Mouse (Mus musculus): ENCODE measurements at regions not wholly inside any gene's neighbourhood (a gene's known extent, or its start where the extent isn't known, plus 50 kb on each side); places are given as distances from the start of the nearest gene placed in this dataset.
"Not testable (repeated sequence)": the region's sequence is repeated elsewhere in the genome, so short reads cannot be mapped to it uniquely, and the experiment has no call there.

GRCm38 (mm10) chr3:8245822-8246221 is 1364.1 kb downstream of the Zfp704 start:
- H3K9me3 ChIP-seq (ENCODE audit: control insufficient read depth, low read depth, low read length); H3K27me3 ChIP-seq (ENCODE audit: control insufficient read depth, insufficient read depth, low read length); H3K36me3 ChIP-seq (ENCODE audit: control insufficient read depth, insufficient read depth, low read length); ATAC-seq (ENCODE audit: insufficient number of reproducible peaks, insufficient read depth, low FRiP score, low read depth); H3K27ac ChIP-seq (ENCODE audit: low read length); H3K4me1 ChIP-seq (ENCODE audit: control insufficient read depth, insufficient read depth, low read length); H3K9ac ChIP-seq (replicated peaks; ENCODE audit: low read depth, low read length); H3K4me2 ChIP-seq (replicated peaks; ENCODE audit: low read depth, low read length); H3K4me3 ChIP-seq (ENCODE audit: low read depth, low read length): not testable (repeated sequence)
- WGBS = 22% methylated on average over 1 of the region's 1 CpGs

DNA sequence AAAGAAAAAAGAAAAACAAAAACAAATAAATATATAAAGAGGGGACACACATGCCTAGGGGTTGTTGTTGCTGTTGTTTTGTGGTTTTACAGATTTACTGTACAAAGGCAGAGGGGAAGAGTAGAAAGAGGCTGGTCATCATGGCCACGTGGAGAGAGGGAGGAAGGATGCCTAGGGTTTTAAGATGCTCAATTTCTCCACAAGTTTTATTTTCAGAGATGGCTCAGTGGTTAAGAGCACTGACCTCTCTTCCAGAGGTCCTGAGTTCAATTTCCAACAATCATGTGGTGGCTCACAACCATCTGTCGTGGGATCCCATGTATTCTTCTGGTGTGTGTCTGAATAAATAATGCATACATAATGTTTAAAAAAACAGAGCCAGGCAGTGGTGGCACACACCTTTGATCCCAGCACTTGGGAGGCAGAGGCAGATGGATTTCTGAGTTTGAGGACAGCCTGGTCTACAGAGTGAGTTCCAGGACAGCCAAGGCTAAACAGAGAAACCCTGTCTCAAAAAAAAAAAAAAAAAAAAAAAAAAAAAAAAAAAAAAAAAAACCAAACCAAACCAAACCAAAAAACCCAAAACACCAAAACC is 1364.6 kb downstream of the Zfp704 start:
- H3K36me3 ChIP-seq (ENCODE audit: control insufficient read depth, insufficient read depth, low read length); H3K27me3 ChIP-seq (ENCODE audit: control insufficient read depth, insufficient read depth, low read length); H3K4me1 ChIP-seq (ENCODE audit: control insufficient read depth, insufficient read depth, low read length); H3K9me3 ChIP-seq (ENCODE audit: control insufficient read depth, low read depth, low read length); H3K27ac ChIP-seq (ENCODE audit: low read length); H3K9ac ChIP-seq (replicated peaks; ENCODE audit: low read depth, low read length); H3K4me3 ChIP-seq (ENCODE audit: low read depth, low read length); H3K4me2 ChIP-seq (replicated peaks; ENCODE audit: low read depth, low read length): not testable (repeated sequence)
- WGBS = 74% methylated on average over 2 of the region's 2 CpGs
- peak; percentile 93 for ATAC-seq (ENCODE audit: insufficient number of reproducible peaks, insufficient read depth, low FRiP score, low read depth)

DNA sequence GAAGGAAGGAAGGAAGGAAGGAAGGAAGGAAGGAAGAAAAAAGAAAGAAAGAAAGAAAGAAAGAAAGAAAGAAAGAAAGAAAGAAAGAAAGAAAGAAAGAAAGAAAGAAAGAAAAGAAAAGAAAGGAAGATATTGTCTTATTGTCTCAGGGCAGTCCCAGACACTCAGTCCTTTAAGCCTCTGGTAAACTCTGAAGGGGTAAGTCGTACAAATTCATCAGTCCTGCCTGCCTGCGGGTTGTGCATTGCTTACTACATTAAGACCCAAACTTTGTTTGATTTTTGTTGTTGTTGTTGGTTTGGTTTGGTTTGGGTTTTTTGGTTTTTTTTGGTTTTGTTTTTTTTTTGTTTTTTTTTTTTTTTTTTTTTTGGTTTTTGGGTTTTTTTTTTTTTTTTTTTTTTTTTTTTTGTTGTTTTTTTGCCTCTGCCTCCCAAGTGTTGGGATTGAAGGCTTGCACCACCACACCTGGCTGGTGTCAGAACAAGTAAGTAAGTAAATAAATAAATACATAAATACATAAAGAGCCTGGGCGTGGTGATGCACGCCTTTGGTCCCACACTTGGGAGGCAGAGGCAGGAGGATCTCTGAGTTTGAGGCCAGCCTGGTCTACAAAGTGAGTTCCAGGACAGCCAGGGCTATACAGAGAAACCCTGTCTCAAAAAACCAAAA is 1365.2 kb downstream of the Zfp704 start:
- H3K27ac ChIP-seq (ENCODE audit: low read length); H3K9ac ChIP-seq (replicated peaks; ENCODE audit: low read depth, low read length); H3K4me1 ChIP-seq (ENCODE audit: control insufficient read depth, insufficient read depth, low read length); H3K9me3 ChIP-seq (ENCODE audit: control insufficient read depth, low read depth, low read length); ATAC-seq (ENCODE audit: insufficient number of reproducible peaks, insufficient read depth, low FRiP score, low read depth); H3K36me3 ChIP-seq (ENCODE audit: control insufficient read depth, insufficient read depth, low read length); H3K4me2 ChIP-seq (replicated peaks; ENCODE audit: low read depth, low read length); H3K27me3 ChIP-seq (ENCODE audit: control insufficient read depth, insufficient read depth, low read length); H3K4me3 ChIP-seq (ENCODE audit: low read depth, low read length): not testable (repeated sequence)
- WGBS = 89% methylated on average over 4 of the region's 4 CpGs

DNA sequence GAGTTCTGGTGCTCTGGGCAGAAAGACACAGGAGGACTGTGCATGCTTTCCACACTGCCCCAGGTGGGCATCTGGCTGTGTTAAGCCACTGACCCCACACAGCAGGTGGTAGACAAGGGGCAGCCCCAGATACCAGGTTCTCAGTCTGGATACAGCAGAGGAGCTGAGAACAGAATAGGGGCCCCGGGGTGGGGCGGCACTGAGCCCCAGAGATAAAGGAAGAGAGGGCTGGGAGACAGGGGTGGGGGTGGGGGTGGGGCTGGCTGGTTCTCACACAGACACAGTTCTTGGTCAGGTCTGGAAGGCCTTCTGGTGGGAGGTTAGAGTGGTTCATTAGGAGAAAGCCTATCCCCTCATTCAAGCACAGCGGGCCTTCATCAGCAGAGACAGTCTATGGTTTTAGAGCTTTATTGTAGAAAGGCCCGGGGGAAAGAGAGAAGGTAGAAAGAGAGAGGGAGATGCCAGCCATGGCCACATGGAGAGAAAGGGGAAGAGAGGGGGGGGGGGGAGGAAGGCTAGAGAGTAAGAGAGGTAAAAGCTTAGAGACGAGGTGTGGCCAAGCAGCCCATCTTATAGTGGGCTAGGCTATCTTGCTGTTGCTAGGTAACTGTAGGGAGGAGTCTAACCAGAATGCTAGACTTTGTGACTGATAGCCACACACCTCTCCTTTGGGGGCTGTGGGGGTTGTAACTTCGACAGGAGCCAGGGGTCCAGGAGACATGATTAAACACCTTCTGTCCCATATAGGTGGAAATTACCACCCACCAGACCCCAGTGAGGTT is 1403.1 kb downstream of the Zfp704 start:
- WGBS = 68% methylated on average over 6 of the region's 6 CpGs
- Histone ChIP-seq H3K27me3 (ENCODE audit: control insufficient read depth, insufficient read depth, low read length) (no peaks in the 10 kb centered on the region), H3K4me1 (ENCODE audit: control insufficient read depth, insufficient read depth, low read length) (no peaks in the 10 kb centered on the region), H3K4me3 (ENCODE audit: low read depth, low read length) (no peak overlapping the region), H3K36me3 (ENCODE audit: control insufficient read depth, insufficient read depth, low read length) (no peaks in the 10 kb centered on the region), H3K4me2 (replicated peaks; ENCODE audit: low read depth, low read length) (no peak overlapping the region), H3K9me3 (ENCODE audit: control insufficient read depth, low read depth, low read length) (no peaks in the 10 kb centered on the region), H3K9ac (replicated peaks; ENCODE audit: low read depth, low read length) (no peak overlapping the region), H3K27ac (ENCODE audit: low read length) (no peak overlapping the region)
- ATAC-seq (ENCODE audit: insufficient number of reproducible peaks, insufficient read depth, low FRiP score, low read depth) = peak; percentile 53; the same call in 1 of the 2 replicates

- 83% methylated on average over 4 of the region's 4 CpGs for WGBS
- H3K4me1 ChIP-seq (ENCODE audit: control insufficient read depth, insufficient read depth, low read length) = no peaks in the 10 kb centered on the region
- ATAC-seq (ENCODE audit: insufficient number of reproducible peaks, insufficient read depth, low FRiP score, low read depth) = no peak
- no peak overlapping the region for H3K9ac ChIP-seq (replicated peaks; ENCODE audit: low read depth, low read length)
- no peak overlapping the region for H3K4me2 ChIP-seq (replicated peaks; ENCODE audit: low read depth, low read length)
- H3K27me3 ChIP-seq (ENCODE audit: control insufficient read depth, insufficient read depth, low read length) = no peaks in the 10 kb centered on the region
- no peak overlapping the region for H3K4me3 ChIP-seq (ENCODE audit: low read depth, low read length)
- no peaks in the 10 kb centered on the region for H3K36me3 ChIP-seq (ENCODE audit: control insufficient read depth, insufficient read depth, low read length)
- no peaks in the 10 kb centered on the region for H3K9me3 ChIP-seq (ENCODE audit: control insufficient read depth, low read depth, low read length)
- H3K27ac ChIP-seq (ENCODE audit: low read length) = no peak overlapping the region
Observed at GRCm38 (mm10) chr3:8163030-8163429, 1446.9 kb downstream of the Zfp704 start.

- Histone ChIP-seq H3K9ac (replicated peaks; ENCODE audit: low read depth, low read length) (no peak overlapping the region), H3K36me3 (ENCODE audit: control insufficient read depth, insufficient read depth, low read length) (no peaks in the 10 kb centered on the region), H3K4me2 (replicated peaks; ENCODE audit: low read depth, low read length) (no peak overlapping the region), H3K4me3 (ENCODE audit: low read depth, low read length) (no peak overlapping the region), H3K4me1 (ENCODE audit: control insufficient read depth, insufficient read depth, low read length) (no peaks in the 10 kb centered on the region), H3K9me3 (ENCODE audit: control insufficient read depth, low read depth, low read length) (no peaks in the 10 kb centered on the region), H3K27me3 (ENCODE audit: control insufficient read depth, insufficient read depth, low read length) (no peaks in the 10 kb centered on the region), H3K27ac (ENCODE audit: low read length) (no peak overlapping the region)
- ATAC-seq (ENCODE audit: insufficient number of reproducible peaks, insufficient read depth, low FRiP score, low read depth) = peak; percentile 37; the same call in 1 of the 2 replicates
- 75% methylated on average over 4 of the region's 4 CpGs for WGBS
Observed at GRCm38 (mm10) chr3:8161997-8162756, 1447.7 kb downstream of the Zfp704 start.

- no peak overlapping the region for H3K4me2 ChIP-seq (replicated peaks; ENCODE audit: low read depth, low read length)
- no peaks in the 10 kb centered on the region for H3K36me3 ChIP-seq (ENCODE audit: control insufficient read depth, insufficient read depth, low read length)
- H3K4me1 ChIP-seq (ENCODE audit: control insufficient read depth, insufficient read depth, low read length) = no peaks in the 10 kb centered on the region
- no peak for ATAC-seq (ENCODE audit: insufficient number of reproducible peaks, insufficient read depth, low FRiP score, low read depth)
- 54% methylated on average over 2 of the region's 2 CpGs for WGBS
- H3K9ac ChIP-seq (replicated peaks; ENCODE audit: low read depth, low read length) = no peak overlapping the region
- H3K9me3 ChIP-seq (ENCODE audit: control insufficient read depth, low read depth, low read length) = no peaks in the 10 kb centered on the region; the same call in 1 of the 2 replicates
- no peak overlapping the region for H3K27ac ChIP-seq (ENCODE audit: low read length)
- H3K27me3 ChIP-seq (ENCODE audit: control insufficient read depth, insufficient read depth, low read length) = no peaks in the 10 kb centered on the region
- H3K4me3 ChIP-seq (ENCODE audit: low read depth, low read length) = no peak overlapping the region
Observed at GRCm38 (mm10) chr3:8143016-8143415, 1466.9 kb downstream of the Zfp704 start.

GRCm38 (mm10) chr3:8142190-8142589 is 1467.7 kb downstream of the Zfp704 start:
- 60% methylated on average over 3 of the region's 3 CpGs for WGBS
- Histone ChIP-seq H3K36me3 (ENCODE audit: control insufficient read depth, insufficient read depth, low read length) (no peaks in the 10 kb centered on the region), H3K9ac (replicated peaks; ENCODE audit: low read depth, low read length) (no peak overlapping the region), H3K4me2 (replicated peaks; ENCODE audit: low read depth, low read length) (no peak overlapping the region), H3K27ac (ENCODE audit: low read length) (no peak overlapping the region), H3K4me1 (ENCODE audit: control insufficient read depth, insufficient read depth, low read length) (no peaks in the 10 kb centered on the region), H3K9me3 (ENCODE audit: control insufficient read depth, low read depth, low read length) (no peaks in the 10 kb centered on the region; the same call in 1 of the 2 replicates), H3K4me3 (ENCODE audit: low read depth, low read length) (no peak overlapping the region), H3K27me3 (ENCODE audit: control insufficient read depth, insufficient read depth, low read length) (no peaks in the 10 kb centered on the region)
- peak; percentile 42; the same call in 1 of the 2 replicates for ATAC-seq (ENCODE audit: insufficient number of reproducible peaks, insufficient read depth, low FRiP score, low read depth)
